Mouse (Mus musculus) mesoderm, embryonic 11.5 days (tissue): ENCODE measurements around the gene Timm22.

Experiments used
- DNase-seq: peaks from one replicate; pipeline ENCODE4 v3.0.0-alpha.2; 2012; ENCODE audit warnings: low read depth, low spot score

The Timm22 gene

GRCm38 (mm10) chr11:76388711-76389110 lies 18.0 kb upstream of the Timm22 start:
- no peak for DNase-seq

- DNase-seq: no peak
Observed at GRCm38 (mm10) chr11:76392532-76392931, 14.2 kb upstream of the Timm22 start.

- no peak for DNase-seq
Observed at GRCm38 (mm10) chr11:76392996-76393395, 13.8 kb upstream of the Timm22 start.

DNA sequence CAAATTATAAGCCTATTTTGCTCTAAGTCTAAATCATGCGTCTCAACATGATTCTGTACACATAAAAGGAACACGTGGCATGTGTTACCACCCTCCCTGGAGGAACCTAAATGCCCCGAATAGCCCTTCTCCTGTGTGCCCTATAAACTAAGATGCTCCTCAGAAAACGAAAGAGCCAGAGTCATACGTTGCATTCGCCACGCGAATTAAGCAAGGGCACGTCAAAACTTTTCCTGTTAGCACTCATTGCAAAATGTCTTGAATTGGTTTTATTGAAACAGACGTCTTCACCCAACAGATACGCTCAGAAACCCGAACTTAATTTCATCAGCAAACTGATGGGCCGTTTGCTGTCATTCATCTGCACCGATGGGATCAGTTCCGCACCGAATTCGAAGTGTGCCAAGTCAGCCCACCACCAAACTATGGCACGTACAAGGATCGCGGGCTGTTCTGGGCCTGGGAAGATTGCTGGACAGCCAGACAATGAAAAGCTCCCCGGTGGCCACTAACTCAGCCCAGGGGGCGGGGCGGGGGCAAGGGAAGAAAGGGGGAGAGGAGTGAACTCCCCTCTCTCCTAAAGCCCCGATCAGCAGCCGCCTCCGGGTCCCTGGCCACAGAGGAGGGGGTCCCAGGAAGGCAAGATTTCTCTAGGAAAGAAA lies 9.0 kb upstream of the Timm22 start:
- DNase-seq: peak; percentile 80

DNA sequence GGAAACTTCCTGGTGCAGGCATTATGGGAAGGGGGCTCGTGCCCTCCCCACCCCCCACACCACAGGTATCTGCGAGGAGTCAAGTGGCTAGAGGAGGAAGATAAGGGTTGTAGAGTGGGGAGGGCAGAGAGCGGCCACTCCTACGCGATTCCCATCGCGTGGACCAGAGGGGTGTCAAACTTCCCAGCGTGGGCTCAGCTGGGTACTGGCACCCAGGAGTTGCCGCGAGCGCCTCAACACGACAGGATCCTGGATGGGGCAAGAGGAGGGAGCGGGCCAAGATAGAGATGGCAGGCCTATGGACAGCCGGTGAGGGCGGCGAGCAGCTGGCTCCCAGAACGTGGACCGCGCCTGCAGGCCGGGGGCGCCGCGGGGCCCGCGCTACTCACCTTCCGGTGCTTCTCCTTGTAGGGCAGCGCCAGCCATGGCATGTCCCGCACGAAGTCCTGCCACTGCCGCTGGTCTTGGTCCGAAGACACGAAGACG lies 8.4 kb upstream of the Timm22 start:
- DNase-seq: peak; percentile 56

GRCm38 (mm10) chr11:76398798-76399586 lies 7.8 kb upstream of the Timm22 start, which contains the start of gene Nxn:
Gene Nxn, minus strand, starts transcription at chr11:76399140.
- DNase-seq: peak; percentile 93

- no peak for DNase-seq
Observed at GRCm38 (mm10) chr11:76399587-76400330, 7.0 kb upstream of the Timm22 start.

DNA sequence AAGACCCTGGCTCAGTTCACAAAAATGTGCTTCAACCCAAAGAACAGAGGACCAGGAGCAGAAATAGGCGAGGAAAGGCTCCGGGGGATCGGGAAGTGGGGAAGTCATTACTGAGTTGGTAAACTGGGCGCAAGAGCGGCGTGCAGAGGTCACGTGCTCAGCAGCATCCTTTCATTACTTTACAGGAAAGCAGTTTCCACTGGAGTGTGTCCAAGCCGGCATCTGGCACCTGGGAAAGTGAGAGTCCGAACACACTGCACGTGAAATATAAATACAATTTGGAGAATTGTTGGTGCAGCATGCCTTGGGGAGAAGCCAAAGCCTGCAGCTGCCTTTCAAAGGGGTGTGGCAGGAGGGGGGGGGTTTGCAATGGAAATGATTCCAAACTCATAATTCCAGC lies 5.4 kb upstream of the Timm22 start:
- no peak for DNase-seq

DNA sequence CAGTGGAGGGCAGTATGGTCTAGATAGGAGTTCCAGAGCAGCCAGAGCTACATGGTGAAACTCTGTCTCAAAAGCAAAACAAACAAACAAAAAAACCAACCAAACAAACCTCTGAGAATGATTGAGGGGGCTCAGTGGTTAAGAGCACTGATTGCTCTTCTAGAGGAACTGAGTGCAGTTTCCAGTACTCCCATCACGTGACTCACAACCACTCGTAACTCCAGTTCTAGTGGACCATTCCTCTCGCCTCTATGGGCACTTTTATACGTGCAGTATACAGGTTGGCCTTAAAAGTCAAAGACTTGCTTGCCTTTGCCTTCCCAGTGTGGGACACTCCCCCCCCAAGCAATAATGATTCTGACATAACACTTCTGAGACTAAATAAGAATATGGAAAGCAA lies 1.6 kb upstream of the Timm22 start:
- no peak for DNase-seq

DNA sequence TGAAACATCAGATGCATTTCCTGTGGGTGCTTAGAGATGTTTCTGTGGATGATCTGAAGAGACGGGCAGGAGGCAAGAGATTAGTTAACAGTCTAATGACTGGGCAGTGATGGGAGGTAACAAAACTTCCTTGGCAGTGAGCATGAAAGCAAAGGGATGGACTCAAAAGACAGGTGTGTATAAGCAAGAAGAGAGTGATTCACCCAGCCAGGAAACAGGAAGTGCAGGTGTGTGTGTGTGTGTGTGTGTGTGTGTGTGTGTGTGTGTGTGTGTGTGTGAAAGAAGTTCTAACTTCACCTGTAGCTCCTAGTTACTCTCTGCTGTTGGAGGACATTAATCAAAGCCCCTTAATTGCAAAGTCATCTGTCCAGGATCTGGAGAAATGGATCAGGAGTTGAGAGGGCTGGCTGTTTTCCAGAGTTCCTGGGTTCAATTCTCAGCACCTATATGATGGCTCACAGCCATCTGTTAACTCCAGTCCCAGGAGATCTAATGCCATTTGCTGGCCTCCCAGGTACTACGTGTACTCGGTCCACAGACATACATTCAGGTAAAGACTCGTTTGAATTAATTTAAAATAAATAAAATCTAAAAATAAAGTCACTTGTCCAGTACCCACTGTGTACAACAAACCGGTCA lies 1.0 kb upstream of the Timm22 start:
- no peak for DNase-seq

DNA sequence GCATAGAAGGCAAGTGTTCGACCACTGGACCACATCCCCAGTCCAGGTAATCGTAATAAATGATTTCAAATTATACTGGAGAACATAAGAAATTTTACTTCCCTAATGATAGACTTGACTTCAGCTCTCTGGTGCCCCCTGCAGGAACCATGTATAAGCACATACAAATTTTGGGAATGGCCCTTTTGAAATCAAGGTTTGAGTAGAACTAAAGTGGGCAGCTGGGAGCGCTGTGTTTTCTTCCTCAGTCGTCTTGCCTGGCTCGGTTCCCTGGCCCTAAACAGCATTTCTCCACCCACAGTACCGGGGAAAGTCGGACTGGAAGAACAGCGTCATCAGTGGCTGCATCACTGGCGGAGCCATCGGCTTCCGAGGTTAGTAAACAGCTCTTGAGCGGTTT lies 4.1 kb downstream of the Timm22 start:
- peak; percentile 78 for DNase-seq

- no peak for DNase-seq
Observed at GRCm38 (mm10) chr11:76413202-76413601, 6.5 kb downstream of the Timm22 start.

GRCm38 (mm10) chr11:76415001-76415400 lies 8.2 kb downstream of the Timm22 start:
- no peak for DNase-seq

DNA sequence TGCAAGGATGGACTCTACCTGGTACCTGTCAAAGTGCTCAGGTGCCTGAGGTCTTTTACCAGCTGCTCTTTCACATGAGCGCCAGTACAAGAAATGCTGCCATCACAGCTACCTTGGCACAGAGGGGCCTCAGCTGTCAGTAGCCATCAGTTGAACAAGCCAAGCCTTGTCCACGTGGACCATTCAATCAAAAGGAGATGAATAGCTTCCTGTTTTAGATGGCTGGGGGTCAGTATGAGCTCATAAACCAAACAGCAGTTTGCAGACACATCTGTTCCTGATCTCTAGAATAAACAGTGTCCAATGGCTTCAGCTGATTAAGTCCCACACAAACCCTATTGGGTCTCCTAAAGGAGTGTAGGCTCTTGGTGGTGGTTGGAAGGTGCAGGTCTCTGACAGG lies 9.2 kb downstream of the Timm22 start:
- DNase-seq: peak; percentile 43

- no peak for DNase-seq
Observed at GRCm38 (mm10) chr11:76418423-76418822, 11.7 kb downstream of the Timm22 start.

DNA sequence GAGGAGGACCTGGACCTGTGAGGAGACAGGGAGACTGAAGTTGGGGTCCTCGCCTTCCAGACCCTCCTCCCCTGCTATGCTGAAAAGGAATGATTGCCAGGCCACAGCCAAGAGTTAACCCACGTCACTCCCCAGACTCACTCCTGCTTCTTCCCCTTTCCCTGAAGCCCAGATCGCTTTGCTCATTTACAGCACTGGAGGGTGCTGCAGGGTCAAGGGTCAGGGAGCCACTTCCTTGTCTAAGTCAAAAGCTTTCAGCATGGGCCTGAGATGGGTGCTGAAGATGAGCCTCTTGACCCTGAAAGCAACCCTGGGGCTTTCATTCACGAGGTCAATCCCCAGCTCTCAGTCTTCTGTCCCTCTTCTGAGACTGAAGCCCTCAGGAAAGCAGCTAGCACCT lies 12.4 kb downstream of the Timm22 start:
- DNase-seq: no peak

GRCm38 (mm10) chr11:76420896-76421295 lies 14.1 kb downstream of the Timm22 start:
- no peak for DNase-seq

DNA sequence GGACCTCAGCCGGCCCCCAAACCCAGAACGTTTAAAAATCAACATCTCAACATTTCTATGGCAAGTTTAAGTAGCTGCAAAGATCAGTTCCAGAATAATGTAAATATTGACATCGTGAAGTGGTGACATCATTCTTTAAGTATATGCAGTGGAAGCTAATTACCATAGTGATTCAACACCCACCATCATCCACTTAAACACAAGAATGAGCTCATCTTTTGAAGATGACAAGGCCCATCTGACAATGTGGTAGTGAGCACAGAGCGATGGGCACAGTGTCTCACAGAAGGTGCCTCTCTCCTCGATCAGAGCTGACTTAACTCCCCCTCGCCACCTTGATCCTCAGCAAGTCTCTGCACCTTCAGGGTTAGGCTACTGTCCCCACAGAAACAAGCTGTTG lies 19.0 kb downstream of the Timm22 start:
- DNase-seq: no peak

GRCm38 (mm10) chr11:76427781-76428180 lies 21.0 kb downstream of the Timm22 start:
- no peak for DNase-seq

- DNase-seq: no peak
Observed at GRCm38 (mm10) chr11:76429046-76429445, 22.3 kb downstream of the Timm22 start.

DNA sequence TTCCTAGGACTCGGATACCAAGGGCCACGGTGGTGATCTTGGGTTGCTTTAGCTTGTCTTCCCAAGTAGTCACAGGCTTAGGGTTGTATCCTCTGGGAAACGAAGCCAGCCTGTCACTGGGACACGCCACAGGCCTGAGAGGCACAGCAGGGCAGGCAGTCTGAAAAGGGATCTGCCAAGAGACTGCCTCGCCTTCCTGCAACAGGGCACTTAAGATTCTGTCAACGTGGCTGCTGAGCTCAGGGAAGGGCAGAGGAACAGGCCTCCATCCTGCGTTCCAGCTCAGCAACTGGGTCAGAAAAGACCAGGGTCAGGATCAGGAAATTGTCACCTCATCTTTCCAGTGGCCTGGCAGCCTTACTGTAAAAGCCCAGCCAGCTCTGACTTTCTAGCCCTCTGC lies 22.8 kb downstream of the Timm22 start:
- DNase-seq: no peak
